Mouse (Mus musculus) hindbrain, embryonic 13.5 days (tissue): ENCODE measurements around the gene 2310007B03Rik. TPM values are rescaled to one million over a fixed set of nuclear protein-coding genes. Genes with fewer than 3 reads are reported as not detected.

Experiments used
- ATAC-seq: fragments of 200-750 bp; cut with Nextera tagmentation; 2 replicates; pipeline ENCODE4 v1.8.0; 2017; ENCODE audit warnings: moderate TSS enrichment; ENCODE audit not compliant: low FRiP score
- H3K27ac ChIP-seq: fragments of 300-500 bp; sonication (generic); 2 replicates; pipeline ENCODE4 v1.5.1; 2015; ENCODE audit warnings: inconsistent platforms, mild to moderate bottlenecking, moderate library complexity
- H3K27me3 ChIP-seq: fragments of 300-500 bp; sonication (generic); 2 replicates; pipeline ENCODE4 v1.6.1; 2015; ENCODE audit warnings: mild to moderate bottlenecking, inconsistent platforms
- H3K36me3 ChIP-seq: fragments of 300-500 bp; sonication (generic); 2 replicates; pipeline ENCODE4 v1.6.1; 2015; ENCODE audit warnings: mild to moderate bottlenecking, inconsistent platforms
- H3K4me1 ChIP-seq: fragments of 300-500 bp; sonication (generic); replicated peaks from 2 replicates; pipeline ENCODE4 v1.6.1; 2015; ENCODE audit warnings: inconsistent platforms
- H3K4me2 ChIP-seq: fragments of 300-500 bp; sonication (generic); 2 replicates; pipeline ENCODE4 v1.6.1; 2015; ENCODE audit warnings: inconsistent platforms, mild to moderate bottlenecking, moderate library complexity
- H3K4me3 ChIP-seq: fragments of 300-500 bp; sonication (generic); 2 replicates; pipeline ENCODE4 v1.5.1; 2015; ENCODE audit warnings: mild to moderate bottlenecking, inconsistent platforms
- H3K9ac ChIP-seq: fragments of 300-500 bp; sonication (generic); 2 replicates; pipeline ENCODE4 v1.6.1; 2015; ENCODE audit warnings: mild to moderate bottlenecking, inconsistent platforms
- H3K9me3 ChIP-seq: fragments of 300-500 bp; sonication (generic); 2 replicates; pipeline ENCODE4 v1.6.1; 2016; ENCODE audit warnings: inconsistent platforms
- WGBS: fragments of 180-500 bp; shearing (Covaris S2); methylation state at CpG from one replicate; pipeline ENCODE4 v1.1.7; 2015; 5-methylcytosine and 5-hydroxymethylcytosine counted together
- polyA plus RNA-seq: library from polyadenylated mRNA; unstranded; fragments of >200 nt; fragmentation: Nextera tagmentation; extraction: Ambion mirVana; gene quantifications from 2 replicates; pipeline ENCODE4 v1.2.1, GENCODE M21; 2015

2310007B03Rik gene
- polyA plus RNA-seq, 1 experiment from 2014 or later, result 0.29 TPM

- no peaks in the 10 kb centered on the region for H3K4me1 ChIP-seq
- H3K9ac ChIP-seq, result no peak overlapping the region
- no peaks in the 10 kb centered on the region for H3K9me3 ChIP-seq
- H3K36me3 ChIP-seq, result no peaks in the 10 kb centered on the region
- 74% methylated on average over 2 of the region's 2 CpGs for WGBS
- H3K4me3 ChIP-seq, result no peak overlapping the region
- H3K27me3 ChIP-seq, result peaks cover 3% of the 10 kb centered on the region; the same call in 1 of the 2 replicates
- H3K4me2 ChIP-seq, result no peak overlapping the region
- no peak for ATAC-seq
- no peak overlapping the region for H3K27ac ChIP-seq
These were observed 9.7 kb downstream of the 2310007B03Rik start for GRCm38 (mm10) chr1:93150907-93151661.

- WGBS, result 76% methylated on average over 9 of the region's 9 CpGs
- no peak; the same call in 1 of the 2 replicates for ATAC-seq
These were observed 16.6 kb downstream of the 2310007B03Rik start for GRCm38 (mm10) chr1:93144176-93144575.

GRCm38 (mm10) chr1:93142871-93143270 is 17.9 kb downstream of the 2310007B03Rik start:
- H3K9ac ChIP-seq, result no peak overlapping the region
- 95% methylated on average over 1 of the region's 1 CpGs for WGBS
- no peak overlapping the region for H3K4me3 ChIP-seq
- H3K4me1 ChIP-seq, result no peaks in the 10 kb centered on the region
- no peaks in the 10 kb centered on the region for H3K36me3 ChIP-seq
- no peak for ATAC-seq
- no peak overlapping the region for H3K4me2 ChIP-seq
- no peak overlapping the region for H3K27ac ChIP-seq
- H3K9me3 ChIP-seq, result no peaks in the 10 kb centered on the region
- H3K27me3 ChIP-seq, result no peaks in the 10 kb centered on the region

More at GRCm38 (mm10) chr1:93144176-93144575, 16.6 kb downstream of the 2310007B03Rik start:
- no peak overlapping the region for H3K9ac ChIP-seq
- H3K4me3 ChIP-seq, result no peak overlapping the region
- no peaks in the 10 kb centered on the region for H3K36me3 ChIP-seq
- H3K9me3 ChIP-seq, result no peaks in the 10 kb centered on the region
- no peak overlapping the region for H3K27ac ChIP-seq
- no peaks in the 10 kb centered on the region for H3K4me1 ChIP-seq
- no peaks in the 10 kb centered on the region for H3K27me3 ChIP-seq
- H3K4me2 ChIP-seq, result no peak overlapping the region

- no peaks in the 10 kb centered on the region for H3K4me1 ChIP-seq
- no peaks in the 10 kb centered on the region for H3K9me3 ChIP-seq
- no peak overlapping the region for H3K27ac ChIP-seq
- ATAC-seq, result no peak
- H3K4me3 ChIP-seq, result no peak overlapping the region
- 83% methylated on average over 7 of the region's 7 CpGs for WGBS
- no peaks in the 10 kb centered on the region for H3K36me3 ChIP-seq
- no peak overlapping the region for H3K9ac ChIP-seq
- H3K4me2 ChIP-seq, result no peak overlapping the region
- no peaks in the 10 kb centered on the region for H3K27me3 ChIP-seq
These were observed 21.0 kb downstream of the 2310007B03Rik start for GRCm38 (mm10) chr1:93139713-93140112.

GRCm38 (mm10) chr1:93138534-93138933 is 22.2 kb downstream of the 2310007B03Rik start:
- WGBS, result 85% methylated on average over 6 of the region's 6 CpGs
- Histone ChIP-seq H3K4me3 (no peak overlapping the region), H3K9ac (no peak overlapping the region), H3K9me3 (no peaks in the 10 kb centered on the region), H3K27me3 (no peaks in the 10 kb centered on the region), H3K36me3 (no peaks in the 10 kb centered on the region), H3K4me2 (no peak overlapping the region), H3K4me1 (no peaks in the 10 kb centered on the region), H3K27ac (no peak overlapping the region)
- ATAC-seq, result no peak

- Histone ChIP-seq H3K9me3 (no peaks in the 10 kb centered on the region), H3K4me3 (no peak within 1 kb of the TSS), H3K27me3 (no peaks in the 10 kb centered on the region), H3K4me1 (no peaks in the 10 kb centered on the region), H3K9ac (no peak within 1 kb of the TSS), H3K27ac (no peak within 1 kb of the TSS), H3K36me3 (no peaks in the 10 kb centered on the region), H3K4me2 (no peak within 1 kb of the TSS)
- 83% methylated on average over 12 of the region's 12 CpGs for WGBS
- ATAC-seq, result no peak
These were observed 25.7 kb downstream of the 2310007B03Rik start, which contains the start of gene Agxt for GRCm38 (mm10) chr1:93135036-93135526. Gene Agxt (plus strand): TSS chr1:93135240.

GRCm38 (mm10) chr1:93132676-93133075 is 28.1 kb downstream of the 2310007B03Rik start:
- Histone ChIP-seq H3K27me3 (no peaks in the 10 kb centered on the region), H3K27ac (no peak overlapping the region), H3K36me3 (no peaks in the 10 kb centered on the region), H3K4me3 (no peak overlapping the region), H3K9me3 (no peaks in the 10 kb centered on the region), H3K4me1 (no peaks in the 10 kb centered on the region), H3K9ac (no peak overlapping the region), H3K4me2 (no peak overlapping the region)
- 69% methylated on average over 8 of the region's 8 CpGs for WGBS
- ATAC-seq, result no peak

GRCm38 (mm10) chr1:93130242-93130983 is 30.3 kb downstream of the 2310007B03Rik start:
- H3K9ac ChIP-seq, result no peak overlapping the region
- H3K4me2 ChIP-seq, result no peak overlapping the region
- H3K4me3 ChIP-seq, result no peak overlapping the region
- 72% methylated on average over 10 of the region's 10 CpGs for WGBS
- no peak for ATAC-seq
- no peaks in the 10 kb centered on the region for H3K27me3 ChIP-seq
- H3K27ac ChIP-seq, result no peak overlapping the region
- no peaks in the 10 kb centered on the region for H3K9me3 ChIP-seq
- no peaks in the 10 kb centered on the region for H3K36me3 ChIP-seq
- H3K4me1 ChIP-seq, result no peaks in the 10 kb centered on the region

GRCm38 (mm10) chr1:93128710-93129349 is 31.9 kb downstream of the 2310007B03Rik start:
- Histone ChIP-seq H3K27me3 (no peaks in the 10 kb centered on the region), H3K4me2 (no peak overlapping the region), H3K4me3 (no peak overlapping the region), H3K36me3 (no peaks in the 10 kb centered on the region), H3K27ac (no peak overlapping the region), H3K9me3 (no peaks in the 10 kb centered on the region), H3K9ac (no peak overlapping the region), H3K4me1 (no peaks in the 10 kb centered on the region)
- WGBS, result 33% methylated on average over 6 of the region's 6 CpGs
- ATAC-seq, result peak; percentile 43; the same call in 1 of the 2 replicates

GRCm38 (mm10) chr1:93128209-93128608 is 32.5 kb downstream of the 2310007B03Rik start:
- Histone ChIP-seq H3K4me2 (no peak overlapping the region), H3K36me3 (no peaks in the 10 kb centered on the region), H3K27me3 (no peaks in the 10 kb centered on the region), H3K9me3 (no peaks in the 10 kb centered on the region), H3K9ac (no peak overlapping the region), H3K4me1 (no peaks in the 10 kb centered on the region), H3K27ac (no peak overlapping the region), H3K4me3 (no peak overlapping the region)
- ATAC-seq, result no peak
- WGBS, result 83% methylated on average over 8 of the region's 8 CpGs

- Histone ChIP-seq H3K27me3 (no peaks in the 10 kb centered on the region), H3K9ac (no peak overlapping the region), H3K4me1 (no peaks in the 10 kb centered on the region), H3K27ac (no peak overlapping the region), H3K4me2 (no peak overlapping the region), H3K9me3 (no peaks in the 10 kb centered on the region), H3K36me3 (no peaks in the 10 kb centered on the region), H3K4me3 (no peak overlapping the region)
- 70% methylated on average over 5 of the region's 5 CpGs for WGBS
- no peak for ATAC-seq
These were observed 35.5 kb downstream of the 2310007B03Rik start for GRCm38 (mm10) chr1:93125256-93125655.

- Histone ChIP-seq H3K4me1 (no peaks in the 10 kb centered on the region), H3K9me3 (no peaks in the 10 kb centered on the region), H3K9ac (no peak overlapping the region), H3K4me3 (no peak overlapping the region), H3K27me3 (no peaks in the 10 kb centered on the region), H3K27ac (no peak overlapping the region), H3K36me3 (no peaks in the 10 kb centered on the region), H3K4me2 (no peak overlapping the region)
- ATAC-seq, result no peak
- WGBS, result 81% methylated on average over 8 of the region's 8 CpGs
These were observed 36.7 kb downstream of the 2310007B03Rik start for GRCm38 (mm10) chr1:93124066-93124465.
